Mouse (Mus musculus): ENCODE measurements around the gene Thbs4. TPM values are rescaled to one million over a fixed set of nuclear protein-coding genes. Genes with fewer than 3 reads are reported as not detected.

The Thbs4 gene
- polyA plus RNA-seq, 1 experiment from 2014 or later, result 38.0 TPM

DNA sequence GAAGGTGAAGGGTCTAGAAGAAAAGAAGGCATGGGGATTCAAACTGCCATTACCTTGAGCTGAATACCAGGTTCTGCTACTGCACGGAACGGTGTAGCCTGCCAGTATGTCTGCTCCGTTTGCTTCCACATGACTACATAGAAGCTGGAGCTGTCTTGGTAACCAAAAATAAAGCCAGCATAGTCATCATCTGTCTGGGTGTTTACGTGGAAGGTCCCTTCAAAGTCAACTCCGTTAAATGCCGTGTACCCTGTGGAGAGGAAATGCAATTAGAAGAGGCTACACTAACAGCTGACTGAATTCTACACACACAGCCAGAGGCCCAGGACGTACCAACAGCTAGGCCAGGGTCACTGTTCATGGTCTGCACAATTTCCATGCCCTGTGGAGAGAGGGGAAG, 39.6 kb downstream of the Thbs4 start:
- no peak overlapping the region for H3K4me3 ChIP-seq
- no peak overlapping the region for H3K27ac ChIP-seq
- DNase-seq (ENCODE audit: low spot score), result no peak
- H3K4me1 ChIP-seq, result peaks cover 28% of the 10 kb centered on the region
- H3K36me3 ChIP-seq, result peaks cover 20% of the 10 kb centered on the region; the same call in 1 of the 2 replicates
- WGBS, result 88% methylated on average over 7 of the region's 7 CpGs
- peaks cover 26% of the 10 kb centered on the region; the same call in 1 of the 2 replicates for H3K27me3 ChIP-seq (ENCODE audit: insufficient read depth, poor library complexity, severe bottlenecking)
- H3K9me3 ChIP-seq, result no peaks in the 10 kb centered on the region

DNA sequence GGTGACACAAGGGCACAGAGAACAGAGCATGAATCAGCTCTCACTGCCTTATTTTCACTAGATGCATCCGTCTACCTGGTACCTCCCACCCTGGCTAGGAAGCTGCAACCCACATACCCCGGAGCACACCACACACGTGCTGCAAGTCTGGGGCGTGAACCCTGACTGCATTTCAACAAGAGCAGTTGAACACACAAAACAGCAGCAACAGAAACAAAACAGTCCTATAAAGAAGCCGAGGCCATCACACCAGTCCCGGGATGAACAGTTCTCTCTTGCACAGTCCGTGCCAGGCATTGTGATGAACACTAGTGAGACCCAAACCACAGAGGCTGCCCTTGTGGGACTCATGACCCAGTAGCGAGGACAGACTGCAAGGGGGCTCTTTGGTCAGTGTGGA, 40.9 kb downstream of the Thbs4 start:
- peaks cover 20% of the 10 kb centered on the region for H3K4me1 ChIP-seq
- no peak overlapping the region for H3K27ac ChIP-seq
- H3K4me3 ChIP-seq, result no peak overlapping the region
- no peak for DNase-seq (ENCODE audit: low spot score)
- 86% methylated on average over 8 of the region's 8 CpGs for WGBS
- peaks cover 18% of the 10 kb centered on the region; the same call in 1 of the 2 replicates for H3K27me3 ChIP-seq (ENCODE audit: insufficient read depth, poor library complexity, severe bottlenecking)
- peaks cover 20% of the 10 kb centered on the region; the same call in 1 of the 2 replicates for H3K36me3 ChIP-seq
- no peaks in the 10 kb centered on the region for H3K9me3 ChIP-seq

DNA sequence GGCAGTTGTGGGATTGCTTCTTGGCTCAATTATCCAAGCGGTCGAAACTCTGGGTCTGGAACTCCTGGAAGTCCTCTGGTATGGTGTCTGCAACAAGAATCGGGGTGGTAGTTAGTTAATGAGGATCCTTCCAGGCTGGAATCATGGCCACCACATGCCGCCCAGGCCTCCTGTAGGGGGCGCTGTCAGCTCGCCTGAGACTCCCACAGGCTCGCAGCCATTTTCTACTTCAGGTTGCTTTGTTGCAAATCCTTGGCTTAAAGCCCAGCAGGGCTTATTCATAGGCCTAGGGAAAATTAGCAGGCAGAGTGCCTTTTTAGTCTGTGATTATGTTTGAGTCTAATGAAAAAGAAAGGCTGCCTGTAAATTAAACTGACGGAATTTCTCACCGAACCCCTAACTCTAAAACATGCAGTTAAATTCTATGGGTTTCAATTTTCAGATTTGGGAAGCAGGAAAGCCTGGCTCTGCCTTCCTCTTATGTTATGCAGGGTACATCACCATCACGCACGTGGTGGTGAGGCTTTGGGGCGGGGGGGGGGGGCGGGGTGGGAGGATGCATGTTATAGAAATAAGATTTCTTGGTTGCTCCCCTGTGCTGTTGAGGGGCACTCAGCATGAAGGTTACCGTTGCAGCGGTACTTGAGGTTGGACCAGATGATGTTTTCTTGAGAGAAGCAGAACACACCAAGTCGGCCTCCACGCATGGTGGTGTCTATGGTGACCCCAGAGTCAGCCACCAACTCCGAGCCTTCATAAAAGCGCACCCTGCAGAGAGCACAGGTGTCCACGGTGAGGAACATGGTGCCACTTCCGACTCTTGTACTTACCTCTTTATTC, 42.7 kb downstream of the Thbs4 start:
- DNase-seq (ENCODE audit: low spot score), result peak; percentile 83
- Histone ChIP-seq H3K36me3 (peaks cover 20% of the 10 kb centered on the region; the same call in 1 of the 2 replicates), H3K27ac (no peak overlapping the region), H3K4me1 (peaks cover 7% of the 10 kb centered on the region; the same call in 1 of the 2 replicates), H3K4me3 (no peak overlapping the region), H3K27me3 (ENCODE audit: insufficient read depth, poor library complexity, severe bottlenecking) (peaks cover 18% of the 10 kb centered on the region; the same call in 1 of the 2 replicates), H3K9me3 (no peaks in the 10 kb centered on the region)
- 67% methylated on average over 21 of the region's 21 CpGs for WGBS

GRCm38 (mm10) chr13:92750976-92751518, 43.6 kb downstream of the Thbs4 start:
- no peaks in the 10 kb centered on the region for H3K9me3 ChIP-seq
- peak; percentile 84 for DNase-seq (ENCODE audit: low spot score)
- WGBS, result 22% methylated on average over 7 of the region's 7 CpGs
- H3K4me1 ChIP-seq, result peaks cover 3% of the 10 kb centered on the region; the same call in 1 of the 2 replicates
- H3K27me3 ChIP-seq (ENCODE audit: insufficient read depth, poor library complexity, severe bottlenecking), result peaks cover 17% of the 10 kb centered on the region; the same call in 1 of the 2 replicates
- H3K4me3 ChIP-seq, result no peak overlapping the region; the same call in 1 of the 2 replicates
- H3K36me3 ChIP-seq, result peaks cover 19% of the 10 kb centered on the region; the same call in 1 of the 2 replicates
- no peak overlapping the region for H3K27ac ChIP-seq

GRCm38 (mm10) chr13:92743337-92743736, 51.3 kb downstream of the Thbs4 start:
- DNase-seq (ENCODE audit: low spot score), result peak; percentile 84
- no peaks in the 10 kb centered on the region for H3K9me3 ChIP-seq
- H3K4me3 ChIP-seq, result no peak overlapping the region
- H3K36me3 ChIP-seq, result no peaks in the 10 kb centered on the region
- peak overlapping the region; percentile 10; the same call in 1 of the 2 replicates for H3K27ac ChIP-seq
- peaks cover 8% of the 10 kb centered on the region for H3K4me1 ChIP-seq
- 53% methylated on average over 5 of the region's 5 CpGs for WGBS
- no peaks in the 10 kb centered on the region for H3K27me3 ChIP-seq (ENCODE audit: insufficient read depth, poor library complexity, severe bottlenecking)

DNA sequence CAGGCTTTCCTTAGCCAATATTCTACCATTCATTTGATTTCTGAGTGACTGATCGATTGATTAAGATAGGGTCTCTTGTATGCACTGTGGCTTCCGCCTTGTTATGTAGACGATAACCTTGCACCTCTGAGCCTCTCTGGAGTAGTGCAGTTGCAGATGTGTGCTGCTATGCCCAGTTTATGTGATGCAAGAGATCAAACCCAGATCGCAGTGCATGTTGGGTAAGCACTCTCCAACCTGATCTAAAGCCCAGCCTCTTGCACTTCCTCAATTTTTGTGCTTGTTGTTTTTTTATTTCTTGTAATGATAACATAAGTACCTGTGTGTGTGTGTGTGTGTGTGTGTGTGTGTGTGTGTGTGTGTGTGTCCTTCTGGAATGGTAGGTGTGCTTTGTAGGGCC, 51.7 kb downstream of the Thbs4 start:
- WGBS, result 86% methylated on average over 4 of the region's 4 CpGs
- Histone ChIP-seq H3K4me1 (peaks cover 8% of the 10 kb centered on the region), H3K27ac (0 out of 2 replicates have a peak overlapping the region, but pooled peaks have one; percentile 10), H3K9me3 (no peaks in the 10 kb centered on the region), H3K27me3 (ENCODE audit: insufficient read depth, poor library complexity, severe bottlenecking) (no peaks in the 10 kb centered on the region), H3K36me3 (no peaks in the 10 kb centered on the region), H3K4me3 (no peak overlapping the region)
- DNase-seq (ENCODE audit: low spot score), result no peak

DNA sequence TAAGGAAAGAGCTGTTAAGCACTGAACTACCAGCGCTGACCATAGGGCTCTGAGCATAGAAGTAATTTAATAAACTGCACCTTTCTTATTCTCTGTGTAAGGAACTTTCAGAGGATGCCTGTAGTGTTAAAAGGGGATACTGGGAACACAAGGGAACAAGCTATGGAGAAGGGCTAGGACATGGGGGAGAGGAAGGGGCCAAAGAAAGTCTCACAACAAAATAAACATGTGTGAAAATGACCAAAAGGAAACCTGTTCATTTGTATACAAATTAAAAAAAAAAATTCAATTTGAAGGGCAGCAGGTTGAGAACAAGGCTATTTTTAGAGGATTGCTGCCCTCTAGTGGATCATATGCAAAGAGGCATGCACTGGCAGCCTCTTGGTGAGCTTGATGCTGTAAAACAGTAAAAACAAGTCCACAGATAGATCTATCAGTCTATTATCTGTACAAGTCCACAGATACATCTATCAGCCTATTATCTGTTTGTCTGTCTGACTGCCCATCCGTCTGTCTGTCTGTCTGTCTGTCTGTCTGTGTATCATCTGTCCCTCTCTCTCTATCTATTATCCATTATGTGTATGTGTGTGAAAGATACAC, 53.8 kb downstream of the Thbs4 start:
- Histone ChIP-seq H3K27ac (no peak overlapping the region), H3K4me1 (peaks cover 16% of the 10 kb centered on the region), H3K27me3 (ENCODE audit: insufficient read depth, poor library complexity, severe bottlenecking) (no peaks in the 10 kb centered on the region), H3K36me3 (no peaks in the 10 kb centered on the region), H3K9me3 (no peaks in the 10 kb centered on the region), H3K4me3 (no peak overlapping the region)
- DNase-seq (ENCODE audit: low spot score), result peak; percentile 67
- 7% methylated on average over 2 of the region's 2 CpGs for WGBS

DNA sequence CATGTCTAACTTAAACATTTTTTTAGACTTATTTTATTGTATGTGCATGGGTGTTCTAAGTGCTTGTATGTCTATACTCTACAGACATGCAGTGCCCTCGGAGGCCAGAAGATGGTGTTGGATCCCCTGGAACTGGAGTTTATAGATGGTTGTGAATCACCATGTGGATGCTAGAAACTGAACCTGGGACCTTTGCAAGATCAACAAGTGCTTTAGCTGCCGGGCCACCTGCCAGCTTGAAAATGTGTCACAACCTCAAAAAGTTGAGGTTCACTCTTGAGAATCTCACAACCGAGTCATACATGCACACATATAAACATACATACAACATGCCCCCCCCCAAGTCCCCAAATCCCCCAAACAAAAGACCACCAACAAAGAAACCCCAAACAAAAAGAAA, 54.8 kb downstream of the Thbs4 start:
- WGBS, result 87% methylated on average over 3 of the region's 3 CpGs
- Histone ChIP-seq H3K36me3 (no peaks in the 10 kb centered on the region), H3K9me3 (no peaks in the 10 kb centered on the region), H3K4me1 (peaks cover 16% of the 10 kb centered on the region), H3K4me3 (no peak overlapping the region), H3K27me3 (ENCODE audit: insufficient read depth, poor library complexity, severe bottlenecking) (no peaks in the 10 kb centered on the region), H3K27ac (no peak overlapping the region)
- DNase-seq (ENCODE audit: low spot score), result peak; percentile 52

- H3K4me3 ChIP-seq, result no peak overlapping the region
- DNase-seq (ENCODE audit: low spot score), result peak; percentile 43
- WGBS, result 81% methylated on average over 3 of the region's 3 CpGs
- H3K27me3 ChIP-seq (ENCODE audit: insufficient read depth, poor library complexity, severe bottlenecking), result peaks cover 8% of the 10 kb centered on the region; the same call in 1 of the 2 replicates
- H3K27ac ChIP-seq, result no peak overlapping the region
- H3K4me1 ChIP-seq, result peaks cover 16% of the 10 kb centered on the region
- no peaks in the 10 kb centered on the region for H3K36me3 ChIP-seq
- no peaks in the 10 kb centered on the region for H3K9me3 ChIP-seq
These were observed 55.8 kb downstream of the Thbs4 start for GRCm38 (mm10) chr13:92738821-92739220.

DNA sequence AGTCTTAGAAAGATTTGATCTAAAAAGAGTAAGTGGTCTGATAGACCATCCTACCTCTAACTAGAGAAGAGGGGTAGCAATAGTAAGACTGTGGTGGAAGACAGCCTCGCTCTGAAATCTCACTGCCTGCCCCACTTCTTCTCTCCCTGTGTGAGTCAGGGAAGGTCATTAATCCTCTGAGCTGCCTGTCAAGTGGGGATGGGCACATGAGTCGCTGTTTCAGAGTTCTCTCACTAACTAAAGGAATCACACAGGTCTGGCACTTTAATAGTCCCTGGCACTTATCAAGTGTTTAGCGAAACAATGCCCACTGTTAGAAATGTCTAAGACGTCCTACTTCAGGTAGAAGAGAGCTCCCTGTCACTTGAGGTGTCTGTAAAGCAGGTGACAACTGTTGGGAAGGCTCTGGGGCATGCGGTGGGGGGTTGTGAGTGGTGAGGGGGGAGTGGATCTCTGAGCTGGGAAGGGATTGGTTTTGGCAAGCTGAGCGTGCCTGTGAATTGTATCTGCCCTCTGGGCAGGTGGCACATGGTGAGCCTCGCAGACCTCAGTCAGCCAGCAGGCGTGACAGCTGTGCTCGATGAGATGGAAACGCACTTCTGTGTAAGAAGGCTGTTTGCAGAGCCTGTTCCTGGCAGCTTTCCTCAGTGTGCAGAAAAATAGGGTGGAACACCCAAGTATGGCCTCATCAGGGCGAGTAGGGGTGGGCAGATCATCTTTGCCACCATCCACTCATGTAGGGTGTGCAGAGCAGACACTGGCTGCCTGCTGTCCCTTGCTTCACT, 57.9 kb downstream of the Thbs4 start:
- peak; percentile 74 for DNase-seq (ENCODE audit: low spot score)
- Histone ChIP-seq H3K9me3 (no peaks in the 10 kb centered on the region), H3K27me3 (ENCODE audit: insufficient read depth, poor library complexity, severe bottlenecking) (peaks cover 10% of the 10 kb centered on the region; the same call in 1 of the 2 replicates), H3K27ac (no peak overlapping the region), H3K4me3 (no peak overlapping the region), H3K4me1 (peaks cover 19% of the 10 kb centered on the region), H3K36me3 (no peaks in the 10 kb centered on the region)
- 53% methylated on average over 11 of the region's 11 CpGs for WGBS

GRCm38 (mm10) chr13:92735693-92736092, 58.9 kb downstream of the Thbs4 start:
- no peak overlapping the region for H3K27ac ChIP-seq
- DNase-seq (ENCODE audit: low spot score), result no peak
- H3K9me3 ChIP-seq, result no peaks in the 10 kb centered on the region
- H3K4me3 ChIP-seq, result no peak overlapping the region
- H3K4me1 ChIP-seq, result peaks cover 19% of the 10 kb centered on the region
- no peaks in the 10 kb centered on the region for H3K36me3 ChIP-seq
- 78% methylated on average over 1 of the region's 1 CpGs for WGBS
- peaks cover 10% of the 10 kb centered on the region; the same call in 1 of the 2 replicates for H3K27me3 ChIP-seq (ENCODE audit: insufficient read depth, poor library complexity, severe bottlenecking)

GRCm38 (mm10) chr13:92733741-92734140, 60.9 kb downstream of the Thbs4 start:
- Histone ChIP-seq H3K27me3 (ENCODE audit: insufficient read depth, poor library complexity, severe bottlenecking) (peaks cover 10% of the 10 kb centered on the region; the same call in 1 of the 2 replicates), H3K4me1 (peaks cover 29% of the 10 kb centered on the region), H3K4me3 (no peak overlapping the region), H3K9me3 (no peaks in the 10 kb centered on the region), H3K36me3 (no peaks in the 10 kb centered on the region), H3K27ac (no peak overlapping the region)
- 86% methylated on average over 11 of the region's 11 CpGs for WGBS
- DNase-seq (ENCODE audit: low spot score), result peak; percentile 63
